Mouse (Mus musculus) embryonic facial prominence, embryonic 11.5 days (tissue): Measurements from ENCODE around the gene Rabgap1. TPM values are rescaled to one million over a fixed set of nuclear protein-coding genes. Genes with fewer than 3 reads are reported as not detected.

Experiments
- ATAC-seq: fragments of 200-750 bp; cut with Nextera tagmentation; replicated peaks from 2 replicates; pipeline ENCODE4 v1.8.0; 2017; ENCODE audit warnings: low read depth; ENCODE audit not compliant: insufficient number of reproducible peaks, low FRiP score, low TSS enrichment
- DNase-seq: peaks from one replicate; pipeline ENCODE4 v3.0.0-alpha.2; 2015; ENCODE audit warnings: low spot score
- H3K27ac ChIP-seq: fragments of 300-500 bp; sonication (generic); replicated peaks from 2 replicates; pipeline ENCODE4 v1.5.1; 2014; ENCODE audit warnings: mild to moderate bottlenecking, low read depth, low read length, control low read depth
- H3K27me3 ChIP-seq: fragments of 300-500 bp; sonication (generic); 2 replicates; pipeline ENCODE4 v1.6.1; 2014; ENCODE audit warnings: mild to moderate bottlenecking, low read length, moderate library complexity, mixed read lengths; ENCODE audit not compliant: control insufficient read depth, insufficient read depth
- H3K36me3 ChIP-seq: fragments of 300-500 bp; sonication (generic); replicated peaks from 2 replicates; pipeline ENCODE4 v1.6.1; 2014; ENCODE audit warnings: low read depth, mild to moderate bottlenecking, low read length, moderate library complexity, mixed read lengths; ENCODE audit not compliant: control insufficient read depth, insufficient read depth
- H3K4me1 ChIP-seq: fragments of 300-500 bp; sonication (generic); 2 replicates; pipeline ENCODE4 v1.6.1; 2014; ENCODE audit warnings: low read length, mixed read lengths; ENCODE audit not compliant: control insufficient read depth, insufficient read depth
- H3K4me2 ChIP-seq: fragments of 300-500 bp; sonication (generic); 2 replicates; pipeline ENCODE4 v1.6.1; 2014; ENCODE audit warnings: low read depth, mild to moderate bottlenecking, control low read depth, low read length, moderate library complexity
- H3K4me3 ChIP-seq: fragments of 300-500 bp; sonication (generic); 2 replicates; pipeline ENCODE4 v1.5.1; 2014; ENCODE audit warnings: low read depth, low read length, control low read depth
- H3K9ac ChIP-seq: fragments of 300-500 bp; sonication (generic); replicated peaks from 2 replicates; pipeline ENCODE4 v1.6.1; 2014; ENCODE audit warnings: mild to moderate bottlenecking, control low read depth, low read length
- H3K9me3 ChIP-seq: fragments of 300-500 bp; sonication (generic); replicated peaks from 2 replicates; pipeline ENCODE4 v1.6.1; 2016; ENCODE audit warnings: mild to moderate bottlenecking, low read length, inconsistent platforms, mixed read lengths; ENCODE audit not compliant: control insufficient read depth
- WGBS: fragments of 180-500 bp; shearing (Covaris S2); extraction: QIAGEN DNeasy Blood & Tissue Kit; methylation state at CpG from one replicate; pipeline ENCODE4 v1.1.7; 2014; 5-methylcytosine and 5-hydroxymethylcytosine counted together
- polyA plus RNA-seq: library from polyadenylated mRNA; unstranded; fragments of >200 nt; fragmentation: Nextera tagmentation; extraction: Ambion mirVana; gene quantifications from 2 replicates; pipeline ENCODE4 v1.2.1, GENCODE M21; 2014

Gene Rabgap1
- 46.7 and 50.5 TPM in 2 replicates for polyA plus RNA-seq

DNA sequence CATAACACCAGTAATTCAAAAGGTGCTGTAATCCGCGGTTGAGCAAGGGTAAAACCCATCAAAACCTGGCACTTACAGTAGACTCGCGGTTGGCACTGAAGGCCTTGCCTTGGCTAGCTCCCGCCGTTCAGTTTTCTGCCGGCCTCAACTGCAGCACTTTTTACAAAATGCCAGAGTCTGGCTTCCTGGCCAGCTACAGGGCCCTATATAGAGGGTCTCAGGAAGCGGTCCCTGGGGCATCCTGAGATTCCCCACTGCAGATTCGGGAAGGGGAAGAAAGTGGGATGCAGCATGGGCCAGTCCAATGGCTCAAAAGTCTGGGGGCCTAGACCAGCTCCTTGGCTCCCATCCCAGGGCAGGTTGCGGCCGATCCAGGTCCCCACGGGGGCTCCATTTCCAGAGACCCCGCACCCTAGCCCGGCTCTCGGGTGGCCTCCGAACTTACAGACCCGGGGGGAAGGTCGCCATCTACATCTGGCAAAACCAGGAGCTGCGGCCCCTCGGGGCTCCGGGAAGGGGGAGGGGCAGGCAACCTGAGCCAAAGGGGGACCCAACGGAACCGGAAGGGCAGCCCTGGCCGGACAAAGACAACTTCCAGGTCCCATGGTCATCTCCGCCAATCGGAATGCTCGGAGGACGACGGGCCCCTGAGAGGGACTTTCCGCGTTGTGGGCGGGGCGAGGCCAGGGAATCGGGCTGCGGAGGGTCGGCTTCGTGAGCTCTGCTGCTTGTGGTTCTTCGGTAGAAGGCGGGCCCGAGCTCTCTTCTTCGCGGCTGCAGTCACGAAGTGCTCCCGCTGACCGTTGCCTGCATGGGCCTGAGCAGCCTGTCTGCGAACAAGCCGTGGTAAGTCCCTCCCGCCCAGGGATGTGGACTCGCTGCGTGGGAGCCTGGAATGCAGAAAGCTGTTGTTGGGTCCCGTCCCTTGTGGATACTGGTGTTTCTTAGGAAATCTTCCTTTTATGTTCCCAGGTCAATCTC is at the start of gene Rabgap1, which contains the start of the genes Zbtb26 and Zbtb6:
Rabgap1 (plus strand) TSS at position 669 of the 981 bp plus-strand sequence.
Zbtb26 (minus strand) TSS at position 525 of the 981 bp plus-strand sequence.
Zbtb6 (minus strand) TSS at position 561 of the 981 bp plus-strand sequence.
- ATAC-seq (peak; percentile 98), DNase-seq (peak; percentile 97)
- Histone ChIP-seq H3K4me2 (peak within 1 kb of the TSS; percentile 56), H3K27ac (peak within 1 kb of the TSS; percentile 60; the same call in 1 of the 2 replicates), H3K9ac (peak within 1 kb of the TSS; percentile 81), H3K4me1 (no peaks in the 10 kb centered on the region), H3K4me3 (peak within 1 kb of the TSS; percentile 59), H3K9me3 (no peaks in the 10 kb centered on the region), H3K27me3 (no peaks in the 10 kb centered on the region), H3K36me3 (no peaks in the 10 kb centered on the region)
- 0% methylated on average over 50 of the region's 51 CpGs for WGBS

DNA sequence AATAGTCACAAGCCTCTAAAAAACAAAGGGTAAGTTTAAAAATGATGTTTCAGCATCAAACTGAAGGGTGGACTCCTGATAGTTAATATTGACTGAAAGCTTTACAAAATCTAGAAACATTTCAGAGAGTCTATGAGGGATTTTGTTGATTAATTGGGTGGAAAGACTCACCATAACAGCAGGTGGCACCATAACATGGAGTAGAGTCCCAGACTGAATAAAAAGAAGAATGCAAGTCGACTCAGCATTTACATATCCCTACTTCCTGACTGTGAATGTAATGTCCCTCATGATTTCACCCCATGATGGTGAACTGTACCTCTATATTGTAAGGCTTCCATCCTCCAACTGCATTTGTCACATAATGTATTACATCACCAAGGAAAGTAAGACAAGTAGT is 47.5 kb upstream of the Rabgap1 start:
- no peaks in the 10 kb centered on the region; the same call in none of the 2 replicates for H3K36me3 ChIP-seq
- WGBS: 76% methylated on average over 1 of the region's 1 CpGs

DNA sequence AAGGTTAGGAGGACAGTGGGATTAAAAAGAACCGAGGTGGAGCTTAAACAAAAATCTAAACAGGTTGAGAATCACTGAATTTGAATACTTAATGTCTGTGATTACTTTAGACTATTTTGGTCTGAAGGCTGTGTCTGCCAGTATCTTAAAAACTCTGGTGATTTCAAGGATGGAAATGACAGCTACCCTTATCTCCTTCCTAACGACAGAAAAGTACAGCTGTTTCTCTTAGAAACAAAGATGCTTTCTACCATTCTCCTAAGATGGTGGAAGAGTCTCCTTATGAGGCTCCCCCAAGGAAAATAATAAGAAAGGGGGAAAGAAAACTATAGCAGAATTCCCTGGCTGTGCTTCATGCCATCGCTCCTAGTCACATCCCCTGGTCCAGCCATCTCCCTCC is 21.2 kb upstream of the Rabgap1 start:
- no peak for DNase-seq
- Histone ChIP-seq H3K4me2 (peak overlapping the region; percentile 64), H3K9ac (peak overlapping the region; percentile 99), H3K27me3 (no peaks in the 10 kb centered on the region), H3K4me3 (peak overlapping the region; percentile 97), H3K27ac (peak overlapping the region; percentile 93; the same call in 1 of the 2 replicates), H3K4me1 (no peaks in the 10 kb centered on the region), H3K9me3 (no peaks in the 10 kb centered on the region), H3K36me3 (no peaks in the 10 kb centered on the region)
- ATAC-seq: no peak
- 6% methylated on average over 3 of the region's 3 CpGs for WGBS

More for the DNA sequence above, 47.5 kb upstream of the Rabgap1 start:
- Histone ChIP-seq H3K4me3 (no peak overlapping the region), H3K4me1 (no peaks in the 10 kb centered on the region), H3K9ac (no peak overlapping the region), H3K4me2 (no peak overlapping the region), H3K27me3 (no peaks in the 10 kb centered on the region), H3K27ac (no peak overlapping the region), H3K9me3 (no peaks in the 10 kb centered on the region)
- ATAC-seq (no peak), DNase-seq (no peak)

DNA sequence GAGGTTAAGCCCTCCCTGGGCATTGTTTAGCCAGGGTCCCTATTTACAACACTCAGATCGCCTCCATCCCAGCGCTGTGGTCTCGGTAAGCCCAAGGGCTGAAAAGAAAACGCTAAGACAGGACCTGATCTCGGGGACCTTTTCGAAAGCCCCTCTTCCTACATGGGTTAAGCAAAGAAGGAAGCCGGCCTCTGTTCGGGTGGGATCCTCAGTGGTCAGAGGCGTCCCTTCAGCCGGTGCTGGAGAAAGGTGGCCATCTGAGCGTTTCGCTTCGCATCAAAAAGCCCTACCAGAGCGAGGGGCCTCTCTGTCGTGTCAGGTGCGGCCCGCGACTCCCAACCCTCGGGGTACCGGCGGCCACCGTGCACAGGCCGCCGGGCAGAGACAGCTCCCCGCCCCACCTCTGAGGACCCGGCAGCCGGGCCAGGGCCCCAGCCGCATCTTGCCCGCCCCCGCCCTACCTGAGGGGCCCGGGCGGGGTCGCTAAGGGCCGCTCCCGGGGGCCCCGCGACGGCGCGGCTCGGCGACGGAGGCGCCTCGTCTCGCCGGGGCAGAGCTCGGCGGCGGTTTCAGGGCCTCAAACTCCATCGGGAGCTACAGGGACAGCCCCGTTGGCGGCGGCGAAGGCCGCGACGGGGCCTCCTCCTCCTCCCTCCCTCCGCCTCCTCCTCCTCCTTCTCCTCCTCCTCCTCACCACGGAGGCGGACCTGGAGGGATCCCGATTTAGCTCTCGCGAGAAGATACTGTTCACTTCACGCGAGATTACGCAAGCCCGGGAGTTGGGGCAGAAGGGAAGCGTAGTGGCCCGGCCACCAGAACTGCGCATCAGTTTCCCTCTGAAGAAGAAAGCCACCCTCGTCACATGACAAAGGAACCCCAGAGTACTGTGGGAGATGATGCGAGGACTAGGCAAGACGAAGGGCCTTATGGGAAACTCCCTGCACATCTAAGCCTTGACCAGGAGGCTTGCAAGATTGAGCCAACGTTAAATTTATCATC is 20.5 kb upstream of the Rabgap1 start, which contains the start of gene Rc3h2:
Rc3h2 (minus strand) TSS at position 598 of the 999 bp plus-strand sequence.
- H3K36me3 ChIP-seq: no peaks in the 10 kb centered on the region
- H3K27ac ChIP-seq: peak within 1 kb of the TSS; percentile 93
- no peaks in the 10 kb centered on the region for H3K4me1 ChIP-seq
- no peaks in the 10 kb centered on the region for H3K9me3 ChIP-seq
- peak within 1 kb of the TSS; percentile 99 for H3K9ac ChIP-seq
- DNase-seq (peak; percentile 97), ATAC-seq (peak; percentile 95)
- no peaks in the 10 kb centered on the region for H3K27me3 ChIP-seq
- H3K4me3 ChIP-seq: peak within 1 kb of the TSS; percentile 97
- H3K4me2 ChIP-seq: peak within 1 kb of the TSS; percentile 64
- WGBS: under 1% methylated on average over 65 of the region's 75 CpGs

DNA sequence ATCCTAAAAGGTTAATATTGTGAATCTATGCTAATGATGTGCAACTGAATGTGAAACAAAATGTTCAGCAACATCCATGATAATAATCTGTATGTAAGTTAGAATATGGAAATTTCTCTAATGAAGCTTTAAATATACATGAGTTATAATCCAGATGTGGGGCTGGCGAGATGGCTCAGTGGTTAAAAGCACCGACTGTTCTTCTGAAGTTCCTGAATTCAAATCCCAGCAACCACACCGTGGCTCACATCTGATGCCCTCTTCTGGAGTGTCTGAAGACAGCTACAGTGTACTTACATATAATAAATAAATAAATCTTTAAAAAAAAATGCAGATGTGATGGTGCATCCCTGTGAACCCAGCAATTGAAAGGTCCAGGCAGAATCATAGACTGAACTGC is 19.4 kb upstream of the Rabgap1 start:
- no peak overlapping the region for H3K4me3 ChIP-seq
- no peaks in the 10 kb centered on the region for H3K36me3 ChIP-seq
- H3K27me3 ChIP-seq: no peaks in the 10 kb centered on the region
- DNase-seq (no peak), ATAC-seq (no peak)
- H3K9ac ChIP-seq: no peak overlapping the region
- H3K4me1 ChIP-seq: no peaks in the 10 kb centered on the region
- WGBS: 56% methylated on average over 3 of the region's 3 CpGs
- no peak overlapping the region for H3K4me2 ChIP-seq
- no peak overlapping the region for H3K27ac ChIP-seq
- H3K9me3 ChIP-seq: no peaks in the 10 kb centered on the region

DNA sequence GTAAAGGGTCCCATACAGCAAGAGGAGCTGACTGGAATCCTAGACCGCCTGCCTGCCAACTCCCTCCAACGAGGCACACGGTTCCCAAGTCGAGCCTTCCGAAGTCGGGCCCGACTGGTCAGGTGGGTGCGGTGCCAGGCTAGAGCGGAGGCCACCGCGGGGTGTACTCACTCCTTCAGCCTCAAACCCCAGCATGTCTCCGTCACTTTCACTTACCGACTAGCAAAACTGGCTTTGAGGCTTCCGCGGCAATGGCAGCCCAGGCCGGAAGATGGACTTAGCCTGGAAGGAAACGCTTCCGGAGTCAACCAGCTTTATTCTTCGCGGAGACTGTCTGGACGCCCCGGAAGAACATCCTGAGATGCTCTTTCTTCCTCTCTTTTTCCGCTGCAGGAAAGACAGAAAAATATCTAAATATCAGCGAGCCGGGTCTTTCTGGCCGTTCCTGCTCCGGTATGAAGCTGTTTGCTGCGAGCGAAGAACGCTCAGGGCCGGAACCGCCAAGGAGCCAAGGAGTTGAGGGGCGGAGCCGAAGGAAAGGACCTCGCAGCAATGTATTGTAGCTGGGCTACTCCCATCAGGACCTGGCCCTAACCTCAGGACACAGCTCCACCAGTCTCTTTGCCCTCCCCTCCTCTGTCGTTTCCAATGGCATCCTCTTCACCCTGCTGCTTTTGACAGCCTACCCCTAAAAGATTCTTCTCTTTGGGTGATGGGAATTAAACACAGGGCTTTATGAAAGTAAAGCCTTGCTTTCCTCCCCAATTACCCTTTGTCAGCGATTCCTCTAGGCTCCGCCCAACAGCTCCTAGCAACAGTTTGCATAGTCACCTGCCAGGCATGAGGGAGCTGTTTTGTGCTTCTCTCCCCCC is 12.2 kb upstream of the Rabgap1 start:
- Histone ChIP-seq H3K27me3 (no peaks in the 10 kb centered on the region), H3K9me3 (no peaks in the 10 kb centered on the region), H3K27ac (peak overlapping the region; percentile 93), H3K4me1 (no peaks in the 10 kb centered on the region), H3K4me3 (peak overlapping the region; percentile 81), H3K9ac (peak overlapping the region; percentile 87), H3K4me2 (peak overlapping the region; percentile 61), H3K36me3 (no peaks in the 10 kb centered on the region)
- under 1% methylated on average over 38 of the region's 38 CpGs for WGBS
- DNase-seq (peak; percentile 92), ATAC-seq (peak; percentile 95)

DNA sequence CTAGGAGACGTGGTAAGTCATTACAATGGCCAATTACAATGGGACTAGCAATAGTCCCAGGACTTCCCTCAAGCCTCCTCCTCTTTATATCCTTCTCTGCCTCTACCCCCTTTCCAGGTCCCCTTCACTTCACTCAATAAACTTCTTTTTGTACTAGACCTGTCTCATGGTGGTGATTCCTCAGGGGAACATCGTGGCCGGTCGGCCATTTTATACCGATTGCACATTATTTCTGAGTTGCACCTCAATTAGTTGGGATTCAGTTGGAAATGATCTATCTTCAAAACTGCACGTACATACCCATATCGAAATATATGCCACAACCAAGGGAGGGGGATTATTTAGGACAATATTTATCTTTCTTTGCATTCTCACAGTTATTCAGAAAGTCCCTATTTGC is 11.5 kb upstream of the Rabgap1 start:
- no peaks in the 10 kb centered on the region for H3K4me1 ChIP-seq
- no peaks in the 10 kb centered on the region for H3K9me3 ChIP-seq
- ATAC-seq (peak; percentile 46; the same call in 1 of the 2 replicates), DNase-seq (no peak)
- H3K27ac ChIP-seq: no peak overlapping the region
- H3K4me3 ChIP-seq: peak overlapping the region; percentile 81
- peak overlapping the region; percentile 61 for H3K4me2 ChIP-seq
- H3K27me3 ChIP-seq: no peaks in the 10 kb centered on the region
- WGBS: 30% methylated on average over 7 of the region's 7 CpGs
- no peaks in the 10 kb centered on the region for H3K36me3 ChIP-seq
- peak overlapping the region; percentile 87; the same call in 1 of the 2 replicates for H3K9ac ChIP-seq
